Mouse (Mus musculus) MEL (cell line): ENCODE results near the gene Prr23a2. TPM values are rescaled to one million over a fixed set of nuclear protein-coding genes. Genes with fewer than 3 reads are reported as not detected.

Source experiments
- DNase-seq: peaks from one replicate; pipeline ENCODE4 v3.0.0; 2011; ENCODE audit warnings: low read depth, low spot score
- H3K27ac ChIP-seq: 2 replicates; pipeline ENCODE4 v1.5.1; 2012; ENCODE audit warnings: low read depth, mild to moderate bottlenecking, control low read depth, low read length, moderate library complexity; ENCODE audit not compliant: control insufficient read depth
- H3K27me3 ChIP-seq, 2 experiments: fragments of 150-350 bp in 1 of 2; sonication (generic) in 1 of 2; 2 replicates each; pipeline ENCODE4 v1.6.1; 2012; ENCODE audit warnings: low read length in 2 of 2, mild to moderate bottlenecking in 2 of 2, improper control_type of control experiment in 1 of 2, moderate library complexity in 1 of 2; ENCODE audit not compliant: insufficient read depth in 2 of 2, control insufficient read depth in 1 of 2
- H3K36me3 ChIP-seq, 2 experiments: 2 replicates each; pipeline ENCODE4 v1.6.1; 2012 to 2014; ENCODE audit warnings: low read length in 2 of 2, improper control_type of control experiment in 1 of 2, inconsistent platforms in 1 of 2, mild to moderate bottlenecking in 1 of 2; ENCODE audit not compliant: insufficient read depth in 2 of 2, control insufficient read depth in 1 of 2
- H3K4me1 ChIP-seq, 2 experiments: fragments of 150-350 bp in 1 of 2; sonication (generic) in 1 of 2; 2 replicates each; pipeline ENCODE4 v1.6.1; 2012; ENCODE audit warnings: low read length in 2 of 2, improper control_type of control experiment in 1 of 2, mild to moderate bottlenecking in 1 of 2; ENCODE audit not compliant: insufficient read depth in 2 of 2, control insufficient read depth in 1 of 2
- H3K4me3 ChIP-seq, 2 experiments: fragments of 150-350 bp in 1 of 2; sonication (generic) in 1 of 2; 2 replicates each; pipeline ENCODE4 v1.5.1; 2012; ENCODE audit warnings: low read depth in 2 of 2, low read length in 2 of 2, mild to moderate bottlenecking in 2 of 2, moderate library complexity in 2 of 2, control low read depth in 1 of 2, improper control_type of control experiment in 1 of 2; ENCODE audit not compliant: control insufficient read depth in 1 of 2, insufficient read depth in 1 of 2
- H3K79me2 ChIP-seq: 2 replicates; pipeline ENCODE4 v1.6.1; 2012; ENCODE audit warnings: mild to moderate bottlenecking, low read length, moderate library complexity; ENCODE audit not compliant: control insufficient read depth, poor library complexity, insufficient read depth
- H3K9ac ChIP-seq: 2 replicates; pipeline ENCODE4 v1.6.1; 2012; ENCODE audit warnings: low read depth, mild to moderate bottlenecking, control low read depth, low read length, moderate library complexity; ENCODE audit not compliant: control insufficient read depth, poor library complexity, severe bottlenecking
- H3K9me3 ChIP-seq: fragments of 150-350 bp; sonication (generic); replicated peaks from 2 replicates; pipeline ENCODE4 v1.6.1; 2012; ENCODE audit warnings: mild to moderate bottlenecking, low read length, improper control_type of control experiment, moderate library complexity; ENCODE audit not compliant: insufficient read depth
- BHLHE40 ChIP-seq: IDR thresholded peaks from 2 replicates; pipeline ENCODE4 v1.6.1; 2012; ENCODE audit warnings: low read depth, mild to moderate bottlenecking, inconsistent platforms, low read length, improper control_type of control experiment, borderline replicate concordance
- CHD1 ChIP-seq: IDR thresholded peaks from 2 replicates; pipeline ENCODE4 v1.6.1; 2012; ENCODE audit warnings: low read depth, mild to moderate bottlenecking, inconsistent platforms, low read length, improper control_type of control experiment
- CHD2 ChIP-seq: IDR thresholded peaks from 2 replicates; pipeline ENCODE4 v1.6.1; 2011; ENCODE audit warnings: low read length, improper control_type of control experiment
- E2F4 ChIP-seq: IDR thresholded peaks from 2 replicates; pipeline ENCODE4 v1.6.1; 2011; ENCODE audit warnings: low read depth, low read length, improper control_type of control experiment, borderline replicate concordance
- ELF1 ChIP-seq: IDR thresholded peaks from 2 replicates; pipeline ENCODE4 v1.6.1; 2014; ENCODE audit warnings: low read depth, mild to moderate bottlenecking, inconsistent platforms, low read length, improper control_type of control experiment, moderate library complexity
- ETS1 ChIP-seq: IDR thresholded peaks from 2 replicates; pipeline ENCODE4 v1.6.1; 2012; ENCODE audit warnings: low read depth, mild to moderate bottlenecking, inconsistent platforms, low read length, improper control_type of control experiment, moderate library complexity
- GABPA ChIP-seq: IDR thresholded peaks from 2 replicates; pipeline ENCODE4 v1.6.1; 2012; ENCODE audit warnings: low read depth, mild to moderate bottlenecking, inconsistent platforms, low read length, improper control_type of control experiment, moderate library complexity
- GATA1 ChIP-seq: IDR thresholded peaks from 2 replicates; pipeline ENCODE4 v1.6.1; 2011; ENCODE audit warnings: low read depth, low read length, improper control_type of control experiment
- HCFC1 ChIP-seq: IDR thresholded peaks from 2 replicates; pipeline ENCODE4 v1.6.1; 2012; ENCODE audit warnings: low read depth, mild to moderate bottlenecking, inconsistent platforms, low read length, improper control_type of control experiment, moderate library complexity
- JUND ChIP-seq: IDR thresholded peaks from 2 replicates; pipeline ENCODE4 v1.6.1; 2011; ENCODE audit warnings: low read depth, mild to moderate bottlenecking, improper control_type of control experiment, low read length
- KAT2A ChIP-seq: conservative IDR thresholded peaks from 2 replicates; pipeline ENCODE4 v1.6.1; 2012; ENCODE audit warnings: low read depth, low read length, improper control_type of control experiment, inconsistent platforms
- MAZ ChIP-seq: IDR thresholded peaks from 2 replicates; pipeline ENCODE4 v1.6.1; 2012; ENCODE audit warnings: low read depth, mild to moderate bottlenecking, inconsistent platforms, low read length, improper control_type of control experiment
- MEF2A ChIP-seq: IDR thresholded peaks from 2 replicates; pipeline ENCODE4 v1.6.1; 2014; ENCODE audit warnings: low read depth, mild to moderate bottlenecking, inconsistent platforms, low read length, improper control_type of control experiment; ENCODE audit not compliant: poor library complexity, insufficient replicate concordance, severe bottlenecking; ENCODE audit errors: extremely low read depth
- MXI1 ChIP-seq: IDR thresholded peaks from 2 replicates; pipeline ENCODE4 v1.6.1; 2011; ENCODE audit warnings: mild to moderate bottlenecking, low read depth, low read length, improper control_type of control experiment
- MYB ChIP-seq: IDR thresholded peaks from 2 replicates; pipeline ENCODE4 v1.6.1; 2011; ENCODE audit warnings: mild to moderate bottlenecking, low read depth, low read length, improper control_type of control experiment
- MYC ChIP-seq: IDR thresholded peaks from 2 replicates; pipeline ENCODE4 v1.6.1; 2011; ENCODE audit warnings: low read depth, mild to moderate bottlenecking, low read length, improper control_type of control experiment, moderate library complexity
- NRF1 ChIP-seq: IDR thresholded peaks from 2 replicates; pipeline ENCODE4 v1.6.1; 2014; ENCODE audit warnings: low read depth, mild to moderate bottlenecking, inconsistent platforms, low read length, improper control_type of control experiment, moderate library complexity; ENCODE audit not compliant: poor library complexity, insufficient read depth, severe bottlenecking
- POLR2AphosphoS2 ChIP-seq: IDR thresholded peaks from 2 replicates; pipeline ENCODE4 v1.6.1; 2011; ENCODE audit warnings: low read length, improper control_type of control experiment
- RAD21 ChIP-seq: IDR thresholded peaks from 2 replicates; pipeline ENCODE4 v1.6.1; 2011; ENCODE audit warnings: mild to moderate bottlenecking, low read depth, low read length, improper control_type of control experiment
- SIN3A ChIP-seq: IDR thresholded peaks from 2 replicates; pipeline ENCODE4 v1.6.1; 2012; ENCODE audit warnings: low read length, improper control_type of control experiment, inconsistent platforms
- SMC3 ChIP-seq: IDR thresholded peaks from 2 replicates; pipeline ENCODE4 v1.6.1; 2011; ENCODE audit warnings: low read depth, low read length, improper control_type of control experiment
- TBP ChIP-seq: IDR thresholded peaks from 2 replicates; pipeline ENCODE4 v1.8.0; 2011; ENCODE audit warnings: low read depth, low read length, improper control_type of control experiment
- USF2 ChIP-seq, 2 experiments: IDR thresholded peaks; 2 replicates each; pipeline ENCODE4 v1.6.1; 2011 to 2012; ENCODE audit warnings: improper control_type of control experiment in 2 of 2, low read length in 2 of 2, borderline replicate concordance in 1 of 2, inconsistent platforms in 1 of 2, low read depth in 1 of 2, mild to moderate bottlenecking in 1 of 2; ENCODE audit not compliant: insufficient read depth in 1 of 2
- polyA plus RNA-seq, 2 experiments: library from polyadenylated mRNA; stranded (reverse) in 1 of 2; unstranded in 1 of 2; fragments of >175 nt in 1 of 2; fragments of >200 nt in 1 of 2; gene quantifications; 2 replicates each; pipeline versions ENCODE4 v1.2.1 to v1.2.4; 2012; ENCODE audit warnings: low replicate concordance in 2 of 2, low read depth in 1 of 2; ENCODE audit not compliant: insufficient read length in 2 of 2, insufficient read depth in 1 of 2, missing spikeins in 1 of 2
- total RNA-seq: library from RNA; depleted of rRNA; stranded (reverse); fragments of 300-350 nt; gene quantifications from 2 replicates; pipeline ENCODE4 v1.2.3, GENCODE M21; 2012

Gene Prr23a2
- total and polyA plus RNA-seq, 3 experiments, result not detected

DNA sequence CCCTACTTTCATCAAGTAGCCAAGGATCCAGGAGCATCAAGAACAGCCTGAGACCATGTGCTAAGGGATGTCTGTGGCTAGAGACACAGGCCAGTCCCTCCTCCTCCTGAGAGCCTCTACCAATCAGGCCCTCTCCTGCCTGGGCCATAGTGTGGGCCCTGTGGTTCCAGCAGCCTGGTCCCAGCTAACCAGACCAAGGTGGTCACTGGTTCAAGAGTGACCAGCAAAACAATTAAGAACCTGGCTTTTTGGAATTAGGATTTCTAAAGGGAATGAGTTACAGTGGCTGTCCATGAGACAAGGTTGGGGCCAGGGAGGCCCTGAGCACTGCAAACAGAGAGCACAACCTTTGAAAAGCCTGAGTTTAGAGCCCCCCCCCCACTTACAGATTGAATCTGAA is 35.2 kb upstream of the Prr23a2 start:
- Histone ChIP-seq H3K9me3 (no peaks in the 10 kb centered on the region), H3K36me3 (no peaks in the 10 kb centered on the region), H3K4me1 (no peaks in the 10 kb centered on the region), H3K79me2 (no peaks in the 10 kb centered on the region), H3K4me3 (no peak overlapping the region), H3K9ac (no peak overlapping the region), H3K27ac (no peak overlapping the region), H3K27me3 (no peaks in the 10 kb centered on the region)
- DNase-seq, result no peak
- TF ChIP-seq KAT2A (no peak), BHLHE40 (no peak), CHD2 (no peak), MXI1 (no peak), ETS1 (no peak), E2F4 (no peak), USF2 (IDR thresholded peaks at IDR 0.05; ENCODE audit: borderline replicate concordance in 1 of 2, insufficient read depth in 1 of 2, low read depth in 1 of 2, low read length in 2 of 2) (no peak), JUND (no peak), SIN3A (no peak), SMC3 (no peak), RAD21 (no peak), MYC (no peak), ELF1 (no peak), MYB (no peak), GABPA (no peak), MEF2A (no peak), MAZ (no peak), TBP (no peak), CHD1 (no peak)

DNA sequence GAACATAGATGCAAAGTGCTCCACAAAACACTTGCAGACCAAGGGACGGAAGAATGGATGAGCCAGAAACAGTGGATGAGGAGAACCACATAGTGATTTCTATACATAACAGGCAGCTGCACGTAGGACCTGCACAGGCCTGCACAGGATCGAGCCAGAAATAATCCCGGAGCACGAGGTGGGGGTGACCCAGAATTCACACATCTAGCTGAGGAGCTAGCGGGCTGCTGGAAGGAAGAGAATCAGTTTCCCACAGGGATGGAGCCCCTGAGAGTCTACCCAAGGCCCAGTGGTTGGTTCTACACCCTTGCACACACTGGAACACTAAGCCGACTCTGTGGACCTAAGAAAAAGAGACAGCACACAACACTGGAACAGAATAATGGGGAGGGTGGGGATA is 32.5 kb upstream of the Prr23a2 start:
- Histone ChIP-seq H3K27ac (no peak overlapping the region), H3K79me2 (no peaks in the 10 kb centered on the region), H3K4me1 (no peaks in the 10 kb centered on the region), H3K9ac (no peak overlapping the region), H3K36me3 (no peaks in the 10 kb centered on the region), H3K9me3 (no peaks in the 10 kb centered on the region), H3K27me3 (no peaks in the 10 kb centered on the region), H3K4me3 (no peak overlapping the region)
- no peak for DNase-seq
- TF ChIP-seq POLR2AphosphoS2, result no peak
- no peak for TF ChIP-seq GABPA
- no peak for TF ChIP-seq HCFC1
- no peak for TF ChIP-seq CHD1
- TF ChIP-seq GATA1, result no peak
- TF ChIP-seq NRF1, result no peak
